12 mouse cellular contexts compared by ENCODE assay signal in genomic region chr5:92983942-92984341, GRCm38 (mm10).
DNase-seq lines count a peak whose midpoint lies in the region; ATAC-seq and TF ChIP-seq lines count a peak whose summit lies in the region.
"Had no signal": no experiment of that assay in that cellular context is flagged by ENCODE, and none has a peak within 500 bp of the region (broad histone marks: within the 10 kb centered on the region; RNA-seq: fewer than 3 reads in every experiment).

No protein-coding gene starts in this region.

- H3K4me2 ChIP-seq in hindbrain, postnatal 0 days (ENCODE audit: low read depth, low read length) = no peak overlapping the region
- H3K4me2 ChIP-seq in hindbrain, embryonic 11.5 days (replicated peaks; ENCODE audit: low read depth, low read length) = no peak overlapping the region
- H3K4me2 ChIP-seq: stomach, embryonic 15.5 days had no signal

- no peak overlapping the region for H3K9ac ChIP-seq in hindbrain, postnatal 0 days (replicated peaks; ENCODE audit: low read length)
- no peak overlapping the region for H3K9ac ChIP-seq in hindbrain, embryonic 11.5 days (ENCODE audit: low read depth, low read length)
- H3K9ac ChIP-seq: stomach, embryonic 15.5 days had no signal

- no peak for DNase-seq in hindbrain, postnatal 0 days (ENCODE audit: low spot score)
- DNase-seq in hindbrain, embryonic 11.5 days (ENCODE audit: low spot score) = no peak
- DNase-seq in thymus, postnatal 14 days = peak; percentile 15
- DNase-seq in thymus, adult 2 months = no peak
- DNase-seq in brain, adult 2 months (ENCODE audit: low read depth, low spot score) = peak; percentile 13
- peak; percentile 13 for DNase-seq in splenic B cell, adult 2 months (ENCODE audit: low read depth, low spot score)
- no peak for DNase-seq in cerebellum, adult 18-20 months
- DNase-seq: heart, postnatal 4 days; kidney, postnatal 14 days; lung, postnatal 36 days had no signal

- no peak overlapping the region for H3K27ac ChIP-seq in hindbrain, postnatal 0 days
- no peak overlapping the region for H3K27ac ChIP-seq in hindbrain, embryonic 11.5 days (ENCODE audit: low read depth, low read length)
- no peak overlapping the region for H3K27ac ChIP-seq in thymus, adult 2 months (ENCODE audit: control insufficient read depth, insufficient read depth, low read length)
- H3K27ac ChIP-seq: stomach, embryonic 15.5 days had no signal

- H3K36me3 ChIP-seq in hindbrain, postnatal 0 days (ENCODE audit: insufficient read depth, low read length) = no peaks in the 10 kb centered on the region
- H3K36me3 ChIP-seq in hindbrain, embryonic 11.5 days (ENCODE audit: control insufficient read depth, insufficient read depth, low read length) = no peaks in the 10 kb centered on the region
- no peaks in the 10 kb centered on the region for H3K36me3 ChIP-seq in thymus, adult 2 months (ENCODE audit: control insufficient read depth, insufficient read depth, low read length)
- no peaks in the 10 kb centered on the region for H3K36me3 ChIP-seq in splenic B cell, adult 2 months (ENCODE audit: control insufficient read depth, insufficient read depth, low read length, poor library complexity, severe bottlenecking)
- H3K36me3 ChIP-seq: stomach, embryonic 15.5 days had no signal

- WGBS in hindbrain, postnatal 0 days = 45% methylated on average over 2 of the region's 2 CpGs
- 18% methylated on average over 2 of the region's 2 CpGs for WGBS in hindbrain, embryonic 11.5 days
- 71% methylated on average over 2 of the region's 2 CpGs for WGBS in thymus, adult 2 months

- peak; percentile 41 for TF ChIP-seq CTCF in hindbrain, postnatal 0 days (IDR thresholded peaks at IDR 0.05; ENCODE audit: low read depth)
- TF ChIP-seq CTCF in thymus, adult 2 months (IDR thresholded peaks at IDR 0.05; ENCODE audit: borderline replicate concordance, control insufficient read depth, extremely low read depth, insufficient read depth, low read length, poor library complexity) = no peak

- H3K4me1 ChIP-seq in hindbrain, postnatal 0 days (ENCODE audit: insufficient read depth, low read length) = no peaks in the 10 kb centered on the region
- no peaks in the 10 kb centered on the region; the same call in 1 of the 2 replicates for H3K4me1 ChIP-seq in hindbrain, embryonic 11.5 days (replicated peaks; ENCODE audit: control insufficient read depth, insufficient read depth, low read length)
- H3K4me1 ChIP-seq in thymus, adult 2 months (replicated peaks; ENCODE audit: control insufficient read depth, insufficient read depth, low read length) = no peaks in the 10 kb centered on the region

- no peak for TF ChIP-seq POLR2A in thymus, adult 2 months (IDR thresholded peaks at IDR 0.05; ENCODE audit: control insufficient read depth, extremely low read depth, insufficient read depth, low read length, poor library complexity)

- no peaks in the 10 kb centered on the region for H3K27me3 ChIP-seq in hindbrain, postnatal 0 days (ENCODE audit: insufficient read depth, low read length)
- H3K27me3 ChIP-seq in hindbrain, embryonic 11.5 days (ENCODE audit: control insufficient read depth, insufficient read depth, low read length) = no peaks in the 10 kb centered on the region
- no peaks in the 10 kb centered on the region for H3K27me3 ChIP-seq in thymus, adult 2 months (ENCODE audit: control insufficient read depth, insufficient read depth, low read length)
- no peaks in the 10 kb centered on the region for H3K27me3 ChIP-seq in splenic B cell, adult 2 months (ENCODE audit: control insufficient read depth, insufficient read depth, low read length, poor library complexity, severe bottlenecking)
- H3K27me3 ChIP-seq: stomach, embryonic 15.5 days had no signal

- no peak for ATAC-seq in hindbrain, postnatal 0 days
- ATAC-seq in hindbrain, embryonic 11.5 days (ENCODE audit: low FRiP score) = no peak
- no peak for ATAC-seq in activated CD4-positive, CD25-positive, alpha-beta regulatory T cell, adult 4 months

- no peaks in the 10 kb centered on the region for H3K9me3 ChIP-seq in hindbrain, postnatal 0 days (ENCODE audit: low read length)
- H3K9me3 ChIP-seq in hindbrain, embryonic 11.5 days (ENCODE audit: control insufficient read depth, low read length) = no peaks in the 10 kb centered on the region
- H3K9me3 ChIP-seq: stomach, embryonic 15.5 days had no signal

- no peak overlapping the region for H3K4me3 ChIP-seq in hindbrain, postnatal 0 days (ENCODE audit: low read length)
- H3K4me3 ChIP-seq in hindbrain, embryonic 11.5 days (ENCODE audit: low read depth, low read length) = no peak overlapping the region
- H3K4me3 ChIP-seq in thymus, adult 2 months (ENCODE audit: control insufficient read depth, insufficient read depth, low read length) = no peak overlapping the region
- H3K4me3 ChIP-seq: stomach, embryonic 15.5 days had no signal

Comparison
In these comparisons a context has a peak if more than half of its experiments do, and no peak if none do; other contexts are left out.
1. DNase-seq: peak in thymus, postnatal 14 days (single experiment), brain, adult 2 months (single experiment) and splenic B cell, adult 2 months (single experiment); none in hindbrain, postnatal 0 days (single experiment), hindbrain, embryonic 11.5 days (single experiment), thymus, adult 2 months (single experiment) and cerebellum, adult 18-20 months (0 of 2).